Mouse (Mus musculus) liver, adult 2 months (tissue): Measurements from ENCODE around the gene Rhbg. TPM values are rescaled to one million over a fixed set of nuclear protein-coding genes. Genes with fewer than 3 reads are reported as not detected.
"Not testable (repeated sequence)": the region's sequence is repeated elsewhere in the genome, so short reads cannot be mapped to it uniquely, and the experiment has no call there.

Experiments
- DNase-seq: peaks from one replicate; pipeline ENCODE4 v3.0.0-alpha.2; 2011; ENCODE audit warnings: low read depth, low spot score; ENCODE audit errors: extremely low read depth
- H3K27ac ChIP-seq: fragments of 200-500 bp; replicated peaks from 2 replicates; pipeline ENCODE4 v1.5.1; 2012; ENCODE audit warnings: low read depth, mild to moderate bottlenecking, control low read depth, inconsistent platforms, low read length; ENCODE audit not compliant: insufficient read depth
- H3K27me3 ChIP-seq: fragments of 200-500 bp; 2 replicates; pipeline ENCODE4 v1.6.1; 2012; ENCODE audit warnings: mild to moderate bottlenecking, moderate library complexity, low read length, inconsistent platforms; ENCODE audit not compliant: control insufficient read depth, insufficient read depth
- H3K36me3 ChIP-seq: fragments of 200-500 bp; 2 replicates; pipeline ENCODE4 v1.6.1; 2012; ENCODE audit warnings: low read length, inconsistent platforms; ENCODE audit not compliant: control insufficient read depth, insufficient read depth
- H3K4me1 ChIP-seq: fragments of 200-500 bp; 2 replicates; pipeline ENCODE4 v1.6.1; 2011; ENCODE audit warnings: low read length; ENCODE audit not compliant: control insufficient read depth, insufficient read depth
- H3K4me3 ChIP-seq: fragments of 200-500 bp; 2 replicates; pipeline ENCODE4 v1.5.1; 2011; ENCODE audit warnings: low read depth, mild to moderate bottlenecking, control low read depth, low read length, moderate library complexity; ENCODE audit not compliant: insufficient read depth
- H3K79me2 ChIP-seq: fragments of 200-500 bp; 2 replicates; pipeline ENCODE4 v1.6.1; 2012; ENCODE audit warnings: inconsistent platforms, mild to moderate bottlenecking, low read length, moderate library complexity; ENCODE audit not compliant: control insufficient read depth, insufficient read depth
- H3K9ac ChIP-seq: fragments of 200-500 bp; 2 replicates; pipeline ENCODE4 v1.6.1; 2012; ENCODE audit warnings: low read depth, mild to moderate bottlenecking, control low read depth, inconsistent platforms, low read length
- CTCF ChIP-seq: fragments of 200-500 bp; IDR thresholded peaks from 2 replicates; pipeline ENCODE4 v1.5.1; 2011; ENCODE audit warnings: low read depth, low read length, control low read depth
- POLR2A ChIP-seq: fragments of 200-500 bp; IDR thresholded peaks from 2 replicates; pipeline ENCODE4 v1.6.1; 2011; ENCODE audit warnings: low read length, control low read depth; ENCODE audit not compliant: insufficient read depth; ENCODE audit errors: extremely low read depth
- WGBS: fragments of 180-500 bp; shearing (Covaris S2); methylation state at CpG from one replicate; pipeline ENCODE4 v1.1.7; 2018; 5-methylcytosine and 5-hydroxymethylcytosine counted together
- polyA plus RNA-seq: library from polyadenylated mRNA; depleted of rRNA; stranded (reverse); fragments of >200 nt; gene quantifications from 2 replicates; pipeline ENCODE4 v1.2.3, GENCODE M21; 2012
- total RNA-seq: library from RNA; depleted of rRNA; stranded (reverse); fragments of >200 nt; gene quantifications from 2 replicates; pipeline ENCODE4 v1.2.3, GENCODE M21; 2014

The Rhbg gene
- total and polyA plus RNA-seq, 2 experiments, result 24.6 to 30.5 TPM

GRCm38 (mm10) chr3:88268991-88269390, 14.5 kb upstream of the Rhbg start:
- Histone ChIP-seq H3K79me2 (no peaks in the 10 kb centered on the region), H3K4me1 (no peaks in the 10 kb centered on the region), H3K4me3 (no peak overlapping the region), H3K9ac (no peak overlapping the region), H3K27ac (no peak overlapping the region), H3K36me3 (no peaks in the 10 kb centered on the region), H3K27me3 (no peaks in the 10 kb centered on the region)
- TF ChIP-seq CTCF, result no peak
- TF ChIP-seq POLR2A, result no peak
- peak; percentile 30 for DNase-seq
- 78% methylated on average over 5 of the region's 5 CpGs for WGBS

- not testable (repeated sequence) for H3K9ac ChIP-seq, H3K4me3 ChIP-seq, H3K27me3 ChIP-seq, H3K27ac ChIP-seq, DNase-seq, H3K36me3 ChIP-seq, H3K4me1 ChIP-seq, H3K79me2 ChIP-seq
- WGBS, result 81% methylated on average over 6 of the region's 6 CpGs
These were observed 13.5 kb upstream of the Rhbg start for GRCm38 (mm10) chr3:88268014-88268413.

GRCm38 (mm10) chr3:88262346-88262745, 7.8 kb upstream of the Rhbg start:
- 78% methylated on average over 3 of the region's 3 CpGs for WGBS
- DNase-seq, result no peak
- TF ChIP-seq CTCF, result no peak
- TF ChIP-seq POLR2A, result no peak
- H3K79me2 ChIP-seq, result no peaks in the 10 kb centered on the region
- H3K4me3 ChIP-seq, result no peak overlapping the region
- no peak overlapping the region for H3K27ac ChIP-seq
- no peak overlapping the region for H3K9ac ChIP-seq
- H3K36me3 ChIP-seq, result no peaks in the 10 kb centered on the region
- no peaks in the 10 kb centered on the region for H3K27me3 ChIP-seq
- H3K4me1 ChIP-seq, result no peaks in the 10 kb centered on the region

GRCm38 (mm10) chr3:88256382-88256781, 1.9 kb upstream of the Rhbg start:
- H3K27me3 ChIP-seq, result no peaks in the 10 kb centered on the region
- H3K79me2 ChIP-seq, result no peaks in the 10 kb centered on the region
- no peak for DNase-seq
- H3K4me3 ChIP-seq, result no peak overlapping the region
- no peaks in the 10 kb centered on the region for H3K36me3 ChIP-seq
- 64% methylated on average over 7 of the region's 7 CpGs for WGBS
- H3K4me1 ChIP-seq, result peaks cover 2% of the 10 kb centered on the region
- H3K9ac ChIP-seq, result no peak overlapping the region
- H3K27ac ChIP-seq, result no peak overlapping the region
- no peak for TF ChIP-seq POLR2A
- TF ChIP-seq CTCF, result no peak

- no peak overlapping the region for H3K4me3 ChIP-seq
- TF ChIP-seq POLR2A (no peak), CTCF (no peak)
- H3K27ac ChIP-seq, result no peak overlapping the region
- no peak for DNase-seq
- H3K36me3 ChIP-seq, result no peaks in the 10 kb centered on the region
- H3K9ac ChIP-seq, result no peak overlapping the region
- H3K4me1 ChIP-seq, result peaks cover 2% of the 10 kb centered on the region
- no peaks in the 10 kb centered on the region for H3K27me3 ChIP-seq
- WGBS, result 85% methylated on average over 6 of the region's 6 CpGs
- H3K79me2 ChIP-seq, result no peaks in the 10 kb centered on the region
These were observed 1.4 kb upstream of the Rhbg start for GRCm38 (mm10) chr3:88255950-88256349.

GRCm38 (mm10) chr3:88252739-88253138, 1.8 kb downstream of the Rhbg start:
- H3K27ac ChIP-seq, result no peak overlapping the region
- WGBS, result 50% methylated on average over 6 of the region's 6 CpGs
- peaks cover 2% of the 10 kb centered on the region for H3K4me1 ChIP-seq
- no peak for TF ChIP-seq POLR2A
- no peak for TF ChIP-seq CTCF
- H3K4me3 ChIP-seq, result no peak overlapping the region
- H3K27me3 ChIP-seq, result no peaks in the 10 kb centered on the region
- peak; percentile 51 for DNase-seq
- H3K79me2 ChIP-seq, result no peaks in the 10 kb centered on the region
- H3K9ac ChIP-seq, result no peak overlapping the region
- H3K36me3 ChIP-seq, result no peaks in the 10 kb centered on the region
